Mouse (Mus musculus) gastrocnemius, postnatal 10 days (tissue): ENCODE measurements around the gene Lamtor1. TPM values are rescaled to one million over a fixed set of nuclear protein-coding genes. Genes with fewer than 3 reads are reported as not detected.
"Not testable (repeated sequence)": the region's sequence is repeated elsewhere in the genome, so short reads cannot be mapped to it uniquely, and the experiment has no call there.

Source experiments
- DNase-seq: peaks from one replicate; pipeline ENCODE4 v3.0.0; 2021; ENCODE audit warnings: mixed read lengths
- total RNA-seq, 2 experiments: library from RNA; stranded (reverse); gene quantifications; 2 replicates each; pipeline ENCODE4 v1.2.3; 2021

Gene Lamtor1
- total RNA-seq, 2 experiments from 2014 or later, result 101 to 114 TPM

- no peak for DNase-seq
These were observed 5.2 kb upstream of the Lamtor1 start for GRCm38 (mm10) chr7:101900331-101901097.

- no peak for DNase-seq
These were observed 3.7 kb upstream of the Lamtor1 start for GRCm38 (mm10) chr7:101901969-101902368.

GRCm38 (mm10) chr7:101902846-101903245 lies 2.9 kb upstream of the Lamtor1 start:
- no peak for DNase-seq

GRCm38 (mm10) chr7:101906287-101906681 lies 580 bp downstream of the Lamtor1 start, which contains the start of gene Tomt:
Tomt (minus strand) TSS chr7:101906359.
- DNase-seq, result no peak

GRCm38 (mm10) chr7:101906696-101907095 lies 992 bp downstream of the Lamtor1 start:
- DNase-seq, result no peak

- DNase-seq, result peak; percentile 49
These were observed 2.7 kb downstream of the Lamtor1 start for GRCm38 (mm10) chr7:101908367-101908766.

GRCm38 (mm10) chr7:101910138-101910537 lies 4.4 kb downstream of the Lamtor1 start:
- no peak for DNase-seq

GRCm38 (mm10) chr7:101911982-101912381 lies 6.3 kb downstream of the Lamtor1 start:
- DNase-seq, result no peak

- DNase-seq, result peak; percentile 62
These were observed 12.4 kb downstream of the Lamtor1 start for GRCm38 (mm10) chr7:101918071-101918470.

- not testable (repeated sequence) for DNase-seq
These were observed 20.2 kb downstream of the Lamtor1 start for GRCm38 (mm10) chr7:101925892-101926291.

GRCm38 (mm10) chr7:101928093-101928492 lies 22.4 kb downstream of the Lamtor1 start:
- DNase-seq, result no peak

GRCm38 (mm10) chr7:101932551-101932950 lies 26.8 kb downstream of the Lamtor1 start:
- no peak for DNase-seq

GRCm38 (mm10) chr7:101933300-101933699 lies 27.6 kb downstream of the Lamtor1 start:
- no peak for DNase-seq

GRCm38 (mm10) chr7:101933751-101934240 lies 28.1 kb downstream of the Lamtor1 start, which contains the start of the genes Lrrc51 and Numa1:
Lrrc51 (minus strand) TSS chr7:101933895.
Numa1 (plus strand) TSS chr7:101934111.
- DNase-seq, result peak; percentile 92

GRCm38 (mm10) chr7:101935957-101936356 lies 30.3 kb downstream of the Lamtor1 start:
- no peak for DNase-seq

GRCm38 (mm10) chr7:101936996-101937395 lies 31.3 kb downstream of the Lamtor1 start:
- no peak for DNase-seq

- peak; percentile 10 for DNase-seq
These were observed 31.9 kb downstream of the Lamtor1 start for GRCm38 (mm10) chr7:101937569-101937968.

GRCm38 (mm10) chr7:101938348-101938747 lies 32.6 kb downstream of the Lamtor1 start:
- no peak for DNase-seq

GRCm38 (mm10) chr7:101939758-101940157 lies 34.1 kb downstream of the Lamtor1 start:
- no peak for DNase-seq

- not testable (repeated sequence) for DNase-seq
These were observed 43.3 kb downstream of the Lamtor1 start for GRCm38 (mm10) chr7:101949008-101949407.

GRCm38 (mm10) chr7:101951648-101952047 lies 45.9 kb downstream of the Lamtor1 start:
- DNase-seq, result no peak

- no peak for DNase-seq
These were observed 46.4 kb downstream of the Lamtor1 start for GRCm38 (mm10) chr7:101952098-101952497.

- no peak for DNase-seq
These were observed 48.5 kb downstream of the Lamtor1 start for GRCm38 (mm10) chr7:101954163-101954562.

GRCm38 (mm10) chr7:101955276-101955675 lies 49.6 kb downstream of the Lamtor1 start:
- no peak for DNase-seq
